In the genomic region with DNA sequence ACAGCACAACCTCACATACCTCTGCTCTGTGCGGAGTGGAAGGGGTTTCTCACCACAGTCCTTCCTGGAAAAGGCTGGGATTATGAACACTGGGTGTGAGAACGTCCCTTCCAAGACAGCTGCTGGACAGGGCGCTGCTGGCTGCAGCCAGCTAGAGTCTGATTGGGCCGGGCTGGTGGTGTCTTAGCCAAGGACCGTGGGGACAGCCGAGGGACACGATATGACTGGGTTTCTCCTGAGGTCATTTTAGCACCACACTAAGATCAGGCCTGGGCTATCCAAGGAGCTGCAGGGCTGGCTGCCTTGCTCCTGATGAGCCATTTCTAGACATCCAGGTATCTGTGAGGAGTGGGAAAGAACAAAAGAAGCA, we compare ENCODE assay signal across 21 mouse cellular contexts. TPM values are rescaled to one million over a fixed set of nuclear protein-coding genes. Genes with fewer than 3 reads are reported as not detected.
DNase-seq lines count a peak whose midpoint lies in the region; ATAC-seq lines count a peak whose summit lies in the region.
"Had no signal": no experiment of that assay in that cellular context is flagged by ENCODE, and none has a peak within 500 bp of the region (broad histone marks: within the 10 kb centered on the region; RNA-seq: fewer than 3 reads in every experiment).

No protein-coding gene starts in this region.

- H3K4me3 ChIP-seq in forebrain, embryonic 15.5 days = no peak overlapping the region
- H3K4me3 ChIP-seq in forebrain, embryonic 11.5 days (ENCODE audit: low read depth, low read length) = no peak overlapping the region
- no peak overlapping the region for H3K4me3 ChIP-seq in hindbrain, embryonic 13.5 days
- H3K4me3 ChIP-seq in hindbrain, embryonic 16.5 days (ENCODE audit: low read length) = no peak overlapping the region
- H3K4me3 ChIP-seq in midbrain, embryonic 16.5 days (ENCODE audit: low read depth, low read length) = no peak overlapping the region
- no peak overlapping the region for H3K4me3 ChIP-seq in midbrain, embryonic 13.5 days (replicated peaks)
- H3K4me3 ChIP-seq: heart, adult 2 months; hindbrain, embryonic 15.5 days; limb, embryonic 10.5 days; midbrain, embryonic 12.5 days had no signal

- H3K9ac ChIP-seq in forebrain, embryonic 15.5 days (replicated peaks) = no peak overlapping the region
- H3K9ac ChIP-seq in forebrain, embryonic 11.5 days (ENCODE audit: low read length) = no peak overlapping the region
- no peak overlapping the region for H3K9ac ChIP-seq in hindbrain, embryonic 13.5 days
- H3K9ac ChIP-seq in hindbrain, embryonic 16.5 days (ENCODE audit: low read depth, low read length) = no peak overlapping the region
- H3K9ac ChIP-seq in midbrain, embryonic 16.5 days (ENCODE audit: low read depth, low read length) = no peak overlapping the region
- H3K9ac ChIP-seq in midbrain, embryonic 13.5 days (replicated peaks) = no peak overlapping the region
- H3K9ac ChIP-seq: hindbrain, embryonic 15.5 days; midbrain, embryonic 12.5 days had no signal

- peaks cover 42% of the 10 kb centered on the region for H3K4me1 ChIP-seq in forebrain, embryonic 15.5 days
- H3K4me1 ChIP-seq in forebrain, embryonic 11.5 days (replicated peaks; ENCODE audit: control insufficient read depth, insufficient read depth, low read length) = peaks cover 5% of the 10 kb centered on the region; the same call in 1 of the 2 replicates
- peaks cover 44% of the 10 kb centered on the region for H3K4me1 ChIP-seq in hindbrain, embryonic 13.5 days (replicated peaks)
- H3K4me1 ChIP-seq in hindbrain, embryonic 16.5 days (ENCODE audit: control insufficient read depth, insufficient read depth, low read depth, low read length) = peaks cover 25% of the 10 kb centered on the region
- H3K4me1 ChIP-seq in midbrain, embryonic 16.5 days (ENCODE audit: control insufficient read depth, insufficient read depth, low read length) = peaks cover 14% of the 10 kb centered on the region
- peaks cover 32% of the 10 kb centered on the region for H3K4me1 ChIP-seq in midbrain, embryonic 13.5 days (replicated peaks)
- H3K4me1 ChIP-seq: limb, embryonic 10.5 days had no signal

- no peak; the same call in 1 of the 2 replicates for ATAC-seq in forebrain, embryonic 15.5 days (replicated peaks)
- no peak for ATAC-seq in forebrain, embryonic 11.5 days (replicated peaks; ENCODE audit: low FRiP score)
- peak; percentile 17; the same call in 1 of the 2 replicates for ATAC-seq in hindbrain, embryonic 13.5 days (ENCODE audit: low FRiP score)
- ATAC-seq in hindbrain, embryonic 16.5 days = no peak
- 0 out of 2 replicates have a peak, but pooled peaks have one; percentile 12 for ATAC-seq in midbrain, embryonic 16.5 days
- no peak; the same call in 1 of the 2 replicates for ATAC-seq in midbrain, embryonic 13.5 days

- no peak overlapping the region for H3K4me2 ChIP-seq in forebrain, embryonic 15.5 days (replicated peaks)
- H3K4me2 ChIP-seq in forebrain, embryonic 11.5 days (ENCODE audit: low read depth, low read length, severe bottlenecking) = no peak overlapping the region
- no peak overlapping the region for H3K4me2 ChIP-seq in hindbrain, embryonic 13.5 days
- H3K4me2 ChIP-seq in hindbrain, embryonic 16.5 days (ENCODE audit: low read length) = no peak overlapping the region
- H3K4me2 ChIP-seq in midbrain, embryonic 16.5 days (ENCODE audit: low read length) = no peak overlapping the region
- no peak overlapping the region for H3K4me2 ChIP-seq in midbrain, embryonic 13.5 days (replicated peaks)
- H3K4me2 ChIP-seq: hindbrain, embryonic 15.5 days; liver, embryonic 11.5 days; midbrain, embryonic 12.5 days had no signal

- no peak for DNase-seq in forebrain, embryonic 11.5 days (ENCODE audit: low spot score)
- DNase-seq in skeletal muscle tissue, adult 2 months (ENCODE audit: low read depth, low spot score) = peak; percentile 40
- DNase-seq: adrenal gland, adult 2 months; kidney, adult 18-20 months; kidney, postnatal 14 days; right cerebral cortex, postnatal 25 days; thymus, postnatal 36 days had no signal

- WGBS in forebrain, embryonic 15.5 days = 86% methylated on average over 7 of the region's 7 CpGs
- 90% methylated on average over 7 of the region's 7 CpGs for WGBS in forebrain, embryonic 11.5 days
- 86% methylated on average over 7 of the region's 7 CpGs for WGBS in hindbrain, embryonic 13.5 days
- WGBS in hindbrain, embryonic 16.5 days = 76% methylated on average over 7 of the region's 7 CpGs
- WGBS in midbrain, embryonic 16.5 days = 85% methylated on average over 7 of the region's 7 CpGs
- 79% methylated on average over 7 of the region's 7 CpGs for WGBS in midbrain, embryonic 13.5 days

- no peaks in the 10 kb centered on the region for H3K36me3 ChIP-seq in forebrain, embryonic 15.5 days
- no peaks in the 10 kb centered on the region for H3K36me3 ChIP-seq in forebrain, embryonic 11.5 days (ENCODE audit: control insufficient read depth, insufficient read depth, low read length)
- H3K36me3 ChIP-seq in hindbrain, embryonic 13.5 days = no peaks in the 10 kb centered on the region; the same call in 1 of the 2 replicates
- no peaks in the 10 kb centered on the region for H3K36me3 ChIP-seq in hindbrain, embryonic 16.5 days (ENCODE audit: control insufficient read depth, insufficient read depth, low read length)
- H3K36me3 ChIP-seq in midbrain, embryonic 16.5 days (ENCODE audit: control insufficient read depth, insufficient read depth, low read length) = no peaks in the 10 kb centered on the region
- H3K36me3 ChIP-seq in midbrain, embryonic 13.5 days = no peaks in the 10 kb centered on the region
- H3K36me3 ChIP-seq: hindbrain, embryonic 15.5 days; limb, embryonic 10.5 days; midbrain, embryonic 12.5 days had no signal

- H3K27ac ChIP-seq in forebrain, embryonic 15.5 days (replicated peaks) = peak overlapping the region; percentile 36; the same call in 1 of the 2 replicates
- no peak overlapping the region for H3K27ac ChIP-seq in forebrain, embryonic 11.5 days (ENCODE audit: low read depth, low read length)
- peak overlapping the region; percentile 56 for H3K27ac ChIP-seq in hindbrain, embryonic 13.5 days
- no peak overlapping the region for H3K27ac ChIP-seq in hindbrain, embryonic 16.5 days (ENCODE audit: low read depth, low read length)
- H3K27ac ChIP-seq in midbrain, embryonic 16.5 days (ENCODE audit: low read length) = no peak overlapping the region
- no peak overlapping the region for H3K27ac ChIP-seq in midbrain, embryonic 13.5 days
- H3K27ac ChIP-seq: heart, adult 2 months; hindbrain, embryonic 15.5 days; limb, embryonic 10.5 days; macrophage; midbrain, embryonic 12.5 days; stomach, postnatal 0 days had no signal

- no peaks in the 10 kb centered on the region for H3K9me3 ChIP-seq in forebrain, embryonic 15.5 days
- no peaks in the 10 kb centered on the region for H3K9me3 ChIP-seq in forebrain, embryonic 11.5 days (ENCODE audit: control insufficient read depth, low read length)
- H3K9me3 ChIP-seq in hindbrain, embryonic 13.5 days = no peaks in the 10 kb centered on the region
- no peaks in the 10 kb centered on the region for H3K9me3 ChIP-seq in hindbrain, embryonic 16.5 days (ENCODE audit: control insufficient read depth, low read length)
- no peaks in the 10 kb centered on the region for H3K9me3 ChIP-seq in midbrain, embryonic 16.5 days (replicated peaks; ENCODE audit: control insufficient read depth, low read length, poor library complexity, severe bottlenecking)
- H3K9me3 ChIP-seq in midbrain, embryonic 13.5 days = no peaks in the 10 kb centered on the region
- H3K9me3 ChIP-seq: hindbrain, embryonic 15.5 days; limb, embryonic 10.5 days; midbrain, embryonic 12.5 days had no signal

- no peaks in the 10 kb centered on the region for H3K27me3 ChIP-seq in forebrain, embryonic 15.5 days
- no peaks in the 10 kb centered on the region for H3K27me3 ChIP-seq in forebrain, embryonic 11.5 days (ENCODE audit: control insufficient read depth, insufficient read depth, low read length)
- H3K27me3 ChIP-seq in hindbrain, embryonic 13.5 days = no peaks in the 10 kb centered on the region
- no peaks in the 10 kb centered on the region for H3K27me3 ChIP-seq in hindbrain, embryonic 16.5 days (replicated peaks; ENCODE audit: control insufficient read depth, insufficient read depth, low read length)
- H3K27me3 ChIP-seq in midbrain, embryonic 16.5 days (ENCODE audit: control insufficient read depth, insufficient read depth, low read depth, low read length) = no peaks in the 10 kb centered on the region
- no peaks in the 10 kb centered on the region for H3K27me3 ChIP-seq in midbrain, embryonic 13.5 days
- H3K27me3 ChIP-seq: hindbrain, embryonic 15.5 days; midbrain, embryonic 12.5 days had no signal

RNA-seq across cellular contexts. Expression of gene Tex29, which starts 4.0 kb away (rescaled TPM):
- 0.59 and 1.4 TPM in 2 replicates for polyA plus RNA-seq in forebrain, embryonic 15.5 days (2015; fragmentation: Nextera tagmentation; extraction: Ambion mirVana)
- 0.24 TPM in 1 of 2 replicates, not detected in the other for polyA plus RNA-seq in forebrain, embryonic 11.5 days (2014; fragmentation: Nextera tagmentation; extraction: Ambion mirVana)
- polyA plus RNA-seq in hindbrain, embryonic 13.5 days (2015; fragmentation: Nextera tagmentation; extraction: Ambion mirVana) = 0.39 and 0.44 TPM in 2 replicates
- polyA plus RNA-seq in hindbrain, embryonic 16.5 days (2015; fragmentation: Nextera tagmentation; extraction: Ambion mirVana) = 0.26 and 0.49 TPM in 2 replicates
- 0.23 and 0.36 TPM in 2 replicates for polyA plus RNA-seq in midbrain, embryonic 16.5 days (2015; fragmentation: Nextera tagmentation; extraction: Ambion mirVana)
- polyA plus RNA-seq in midbrain, embryonic 13.5 days (2015; fragmentation: Nextera tagmentation; extraction: Ambion mirVana) = 0.34 and 0.40 TPM in 2 replicates
- polyA plus RNA-seq: embryonic facial prominence, embryonic 14.5 days; heart, adult 2 months; limb, embryonic 10.5 days; liver, embryonic 11.5 days; macrophage; neural tube, embryonic 11.5 days; stomach, postnatal 0 days had no signal

Comparison
In these comparisons a context has a peak if more than half of its experiments do, and no peak if none do; other contexts are left out.
1. ATAC-seq: peak in hindbrain, embryonic 13.5 days (single experiment) and midbrain, embryonic 16.5 days (single experiment); none in forebrain, embryonic 15.5 days (single experiment), forebrain, embryonic 11.5 days (single experiment), hindbrain, embryonic 16.5 days (single experiment) and midbrain, embryonic 13.5 days (single experiment).
2. H3K27ac ChIP-seq: peak in forebrain, embryonic 15.5 days (single experiment) and hindbrain, embryonic 13.5 days (single experiment); none in forebrain, embryonic 11.5 days (single experiment), hindbrain, embryonic 16.5 days (single experiment), midbrain, embryonic 16.5 days (single experiment) and midbrain, embryonic 13.5 days (single experiment).